Mouse (Mus musculus): ENCODE measurements at regions not wholly inside any gene's neighbourhood (a gene's known extent, or its start where the extent isn't known, plus 50 kb on each side); places are given as distances from the start of the nearest gene placed in this dataset.

- 47% methylated on average over 6 of the region's 6 CpGs for WGBS
- no peaks in the 10 kb centered on the region for H3K9me3 ChIP-seq
- no peak for DNase-seq (ENCODE audit: extremely low spot score, low spot score)
- H3K27me3 ChIP-seq (ENCODE audit: poor library complexity, severe bottlenecking) = no peaks in the 10 kb centered on the region
- H3K27ac ChIP-seq = 0 out of 2 replicates have a peak overlapping the region, but pooled peaks have one; percentile 8
- H3K4me3 ChIP-seq = no peak overlapping the region
- H3K36me3 ChIP-seq (replicated peaks) = no peaks in the 10 kb centered on the region
- peaks cover 21% of the 10 kb centered on the region for H3K4me1 ChIP-seq
Observed at GRCm38 (mm10) chr6:51369771-51370170, 62.7 kb upstream of the Nfe2l3 start.

DNA sequence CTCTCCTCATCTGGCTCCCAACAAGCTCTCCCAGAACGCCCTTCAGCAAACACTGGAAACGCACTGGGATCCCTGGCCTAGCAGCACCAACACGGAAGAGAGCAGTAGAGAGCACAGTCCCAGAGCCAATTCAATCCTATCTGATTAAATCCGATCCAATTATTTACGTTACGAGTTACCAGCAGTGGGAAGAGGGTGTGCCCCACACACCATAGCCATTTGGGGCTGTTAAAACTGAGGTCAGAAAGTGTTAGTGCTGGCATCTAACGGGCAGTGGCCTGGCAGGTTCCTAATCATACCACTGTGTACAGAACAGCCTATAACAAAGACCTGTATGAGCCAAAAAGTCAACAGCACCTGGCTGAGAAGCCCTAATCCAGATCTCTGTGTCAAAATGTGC lies 60.1 kb upstream of the Nfe2l3 start:
- no peaks in the 10 kb centered on the region for H3K36me3 ChIP-seq (replicated peaks)
- WGBS = 78% methylated on average over 7 of the region's 7 CpGs
- H3K27me3 ChIP-seq (ENCODE audit: poor library complexity, severe bottlenecking) = no peaks in the 10 kb centered on the region
- H3K4me1 ChIP-seq = peaks cover 17% of the 10 kb centered on the region
- no peak for DNase-seq (ENCODE audit: extremely low spot score, low spot score)
- no peak overlapping the region for H3K4me3 ChIP-seq
- H3K9me3 ChIP-seq = no peaks in the 10 kb centered on the region
- no peak overlapping the region for H3K27ac ChIP-seq

DNA sequence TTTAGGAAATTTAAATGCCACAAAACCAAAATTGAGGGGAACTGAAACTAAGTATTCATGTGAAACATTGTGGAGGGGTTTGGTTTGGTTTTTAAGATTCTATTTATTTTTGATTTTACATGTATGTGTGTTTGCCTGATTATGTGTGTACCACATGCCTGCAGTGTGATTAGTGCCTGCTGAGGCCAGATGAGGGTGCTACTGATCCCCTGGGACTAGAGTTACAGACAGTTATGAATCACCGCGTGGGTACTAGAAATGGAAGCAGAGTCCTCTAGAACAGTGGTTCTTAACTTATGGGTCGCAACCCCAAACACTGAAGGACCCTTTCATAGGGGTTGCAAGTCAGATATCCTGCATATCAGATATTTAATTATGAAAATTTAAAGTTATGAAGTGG lies 54.0 kb upstream of the Nfe2l3 start:
- Histone ChIP-seq H3K4me3 (no peak overlapping the region), H3K9me3 (no peaks in the 10 kb centered on the region), H3K27me3 (ENCODE audit: poor library complexity, severe bottlenecking) (0 out of 2 replicates have a peak, but pooled peaks cover 6% of the 10 kb centered on the region), H3K36me3 (replicated peaks) (no peaks in the 10 kb centered on the region), H3K4me1 (peaks cover 24% of the 10 kb centered on the region), H3K27ac (peak overlapping the region; percentile 98)
- no peak for DNase-seq (ENCODE audit: extremely low spot score, low spot score)
- 83% methylated on average over 3 of the region's 3 CpGs for WGBS

DNA sequence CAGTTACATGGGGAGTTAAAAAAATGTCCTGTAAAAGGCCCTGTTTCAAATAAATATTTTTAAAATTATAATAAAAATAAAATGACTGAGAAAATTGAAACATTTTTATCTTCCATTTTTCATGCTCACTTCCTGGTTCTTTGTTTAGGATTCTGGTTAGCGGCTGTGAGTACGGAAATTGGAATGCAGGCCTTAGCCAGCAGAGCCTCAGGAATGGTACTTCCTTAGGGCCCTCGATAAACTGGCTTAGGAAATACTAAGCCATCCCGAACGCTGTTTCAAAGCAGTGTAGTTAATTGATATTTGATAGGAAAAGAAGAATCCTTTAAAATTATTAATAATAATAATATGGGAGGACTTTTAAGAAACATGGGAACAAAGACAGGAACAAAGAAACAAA lies 53.4 kb upstream of the Nfe2l3 start:
- no peaks in the 10 kb centered on the region for H3K36me3 ChIP-seq (replicated peaks)
- peak overlapping the region; percentile 98 for H3K27ac ChIP-seq
- H3K9me3 ChIP-seq = no peaks in the 10 kb centered on the region
- peak overlapping the region; percentile 54 for H3K4me3 ChIP-seq
- H3K27me3 ChIP-seq (ENCODE audit: poor library complexity, severe bottlenecking) = 0 out of 2 replicates have a peak, but pooled peaks cover 6% of the 10 kb centered on the region
- 18% methylated on average over 5 of the region's 5 CpGs for WGBS
- no peak for DNase-seq (ENCODE audit: extremely low spot score, low spot score)
- peaks cover 26% of the 10 kb centered on the region for H3K4me1 ChIP-seq

- DNase-seq (ENCODE audit: extremely low spot score, low spot score) = peak; percentile 83
- peak overlapping the region; percentile 54 for H3K4me3 ChIP-seq
- peak overlapping the region; percentile 98 for H3K27ac ChIP-seq
- no peaks in the 10 kb centered on the region for H3K9me3 ChIP-seq
- H3K36me3 ChIP-seq (replicated peaks) = no peaks in the 10 kb centered on the region
- 8% methylated on average over 36 of the region's 36 CpGs for WGBS
- H3K4me1 ChIP-seq = peaks cover 30% of the 10 kb centered on the region
- H3K27me3 ChIP-seq (ENCODE audit: poor library complexity, severe bottlenecking) = 0 out of 2 replicates have a peak, but pooled peaks cover 6% of the 10 kb centered on the region
Observed at GRCm38 (mm10) chr6:51379560-51380274, 52.8 kb upstream of the Nfe2l3 start.

GRCm38 (mm10) chr6:51380275-51380575 lies 52.2 kb upstream of the Nfe2l3 start:
- Histone ChIP-seq H3K27ac (peak overlapping the region; percentile 98), H3K4me3 (peak overlapping the region; percentile 54; the same call in 1 of the 2 replicates)
- 87% methylated on average over 4 of the region's 4 CpGs for WGBS

GRCm38 (mm10) chr6:51381465-51381864 lies 51.0 kb upstream of the Nfe2l3 start:
- WGBS = 30% methylated on average over 9 of the region's 9 CpGs
- Histone ChIP-seq H3K36me3 (replicated peaks) (no peaks in the 10 kb centered on the region), H3K27ac (no peak overlapping the region), H3K9me3 (no peaks in the 10 kb centered on the region), H3K27me3 (ENCODE audit: poor library complexity, severe bottlenecking) (0 out of 2 replicates have a peak, but pooled peaks cover 6% of the 10 kb centered on the region), H3K4me3 (no peak overlapping the region), H3K4me1 (peaks cover 30% of the 10 kb centered on the region)
- DNase-seq (ENCODE audit: extremely low spot score, low spot score) = no peak

More at GRCm38 (mm10) chr6:51380275-51380575, 52.2 kb upstream of the Nfe2l3 start:
- DNase-seq (ENCODE audit: extremely low spot score, low spot score) = no peak
- Histone ChIP-seq H3K9me3 (no peaks in the 10 kb centered on the region), H3K4me1 (peaks cover 30% of the 10 kb centered on the region), H3K27me3 (ENCODE audit: poor library complexity, severe bottlenecking) (0 out of 2 replicates have a peak, but pooled peaks cover 6% of the 10 kb centered on the region), H3K36me3 (replicated peaks) (no peaks in the 10 kb centered on the region)

MicroRNAs in the stretch of these regions (microRNA counts, 519-probe panel; counts per million panel counts)
- microRNA mmu-miR-148a = 6,356 counts per million, percentile 93 among the panel's probes with 10 or more counts

Small RNA genes in the stretch of these regions (microRNA-seq; reads per million reads assigned to microRNA genes)
- 456 reads per million, percentile 65 among the genes with 10 or more reads in this experiment for gene Mir148a

Measured in forebrain, embryonic 10.5 days (tissue).